Mouse (Mus musculus): ENCODE results near the gene Myo16.

DNA sequence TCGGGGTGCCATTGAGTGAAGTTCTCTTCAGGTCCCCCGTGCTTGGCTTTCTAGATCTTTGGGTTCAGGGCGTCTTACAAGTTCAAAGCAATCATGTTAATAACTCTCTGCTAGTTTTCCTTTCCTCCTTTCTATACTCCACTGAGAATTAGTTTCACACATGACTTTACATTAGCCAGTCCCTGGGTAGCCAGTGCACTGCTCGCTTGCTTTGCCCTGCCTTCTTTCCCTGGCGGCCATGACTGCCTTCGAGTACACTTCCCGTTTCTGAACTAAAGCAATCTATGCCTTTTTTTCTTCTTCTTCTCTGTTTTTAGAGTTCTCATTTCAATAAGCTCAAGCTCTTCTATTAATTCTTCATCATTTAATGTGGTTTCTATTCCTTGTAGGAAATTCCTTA, 365.6 kb downstream of the Myo16 start:
- TF ChIP-seq POLR2A (IDR thresholded peaks at IDR 0.05; ENCODE audit: insufficient read depth, low read depth, low read length) (no peak), CTCF (IDR thresholded peaks at IDR 0.05; ENCODE audit: insufficient read depth, low read depth, low read length) (no peak)
